Mouse (Mus musculus) heart, adult 2 months (tissue): ENCODE measurements around the gene Pbx2.

Experiments
- CTCF ChIP-seq: fragments of 200-600 bp; IDR thresholded peaks from 2 replicates; pipeline ENCODE4 v1.8.1; 2022; ENCODE audit warnings: antibody characterized with exemption, mild to moderate bottlenecking, moderate library complexity
- EP300 ChIP-seq: fragments of 200-500 bp; IDR thresholded peaks from 2 replicates; pipeline ENCODE4 v1.6.1; 2011; ENCODE audit warnings: low read depth, low read length, control low read depth; ENCODE audit not compliant: insufficient read depth
- POLR2A ChIP-seq: fragments of 200-500 bp; IDR thresholded peaks from 2 replicates; pipeline ENCODE4 v1.6.1; 2011; ENCODE audit warnings: mild to moderate bottlenecking, low read depth, low read length, control low read depth; ENCODE audit not compliant: insufficient read depth

DNA sequence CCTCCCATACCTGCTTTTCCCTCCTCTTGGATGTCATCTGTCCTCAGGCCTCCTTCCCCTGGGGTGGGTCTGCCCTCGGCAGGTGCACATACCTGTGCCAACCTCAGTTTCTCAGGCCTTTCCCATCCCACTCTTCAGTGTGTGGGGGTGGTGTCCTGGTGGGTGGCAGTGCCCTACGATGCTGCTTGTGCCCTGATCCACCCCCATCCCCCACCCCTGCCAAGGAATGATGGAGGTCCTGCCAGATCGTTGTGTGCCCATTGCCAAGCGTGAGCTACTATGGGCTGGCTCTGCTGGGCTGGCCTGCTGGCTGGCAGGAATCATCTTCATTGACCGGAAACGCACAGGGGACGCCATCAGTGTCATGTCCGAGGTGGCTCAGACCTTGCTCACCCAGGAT lies 20.0 kb downstream of the Pbx2 start:
- TF ChIP-seq CTCF (no peak), POLR2A (no peak), EP300 (no peak)
